Mouse (Mus musculus) lung, adult 2 months (tissue): ENCODE results near the gene Gm815.

Experiments
- CTCF ChIP-seq: fragments of 200-500 bp; IDR thresholded peaks from 2 replicates; pipeline ENCODE4 v1.5.1; 2011; ENCODE audit warnings: mild to moderate bottlenecking, low read length, control low read depth; ENCODE audit not compliant: insufficient read depth
- POLR2A ChIP-seq: fragments of 200-500 bp; IDR thresholded peaks from 2 replicates; pipeline ENCODE4 v1.6.1; 2011; ENCODE audit warnings: low read depth, mild to moderate bottlenecking, control low read depth, low read length, borderline replicate concordance; ENCODE audit errors: extremely low read depth

DNA sequence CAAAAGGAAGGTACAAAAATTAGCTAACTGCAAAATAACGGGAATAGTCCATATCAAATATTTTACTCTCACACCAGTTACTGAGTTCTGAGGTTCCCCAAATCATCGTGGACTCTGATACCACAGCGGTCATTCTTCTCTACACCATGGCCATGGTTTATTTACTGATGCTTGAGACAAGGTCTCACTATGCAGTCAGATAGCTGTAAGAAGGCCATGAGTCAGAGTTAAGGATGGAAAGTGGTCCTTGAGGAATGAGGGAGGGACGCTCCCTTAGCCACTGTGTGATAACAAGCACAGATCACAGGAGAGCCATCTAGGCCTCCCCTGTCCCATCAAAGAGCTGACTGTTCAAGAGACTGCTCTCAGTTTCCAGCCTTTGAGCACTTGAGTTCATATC, 31.0 kb upstream of the Gm815 start:
- TF ChIP-seq CTCF (no peak), POLR2A (no peak)
